Mouse (Mus musculus): Measurements from ENCODE around the gene Gnb1l. TPM values are rescaled to one million over a fixed set of nuclear protein-coding genes. Genes with fewer than 3 reads are reported as not detected.

The Gnb1l gene
- polyA plus RNA-seq, 1 experiment: 10.6 TPM

DNA sequence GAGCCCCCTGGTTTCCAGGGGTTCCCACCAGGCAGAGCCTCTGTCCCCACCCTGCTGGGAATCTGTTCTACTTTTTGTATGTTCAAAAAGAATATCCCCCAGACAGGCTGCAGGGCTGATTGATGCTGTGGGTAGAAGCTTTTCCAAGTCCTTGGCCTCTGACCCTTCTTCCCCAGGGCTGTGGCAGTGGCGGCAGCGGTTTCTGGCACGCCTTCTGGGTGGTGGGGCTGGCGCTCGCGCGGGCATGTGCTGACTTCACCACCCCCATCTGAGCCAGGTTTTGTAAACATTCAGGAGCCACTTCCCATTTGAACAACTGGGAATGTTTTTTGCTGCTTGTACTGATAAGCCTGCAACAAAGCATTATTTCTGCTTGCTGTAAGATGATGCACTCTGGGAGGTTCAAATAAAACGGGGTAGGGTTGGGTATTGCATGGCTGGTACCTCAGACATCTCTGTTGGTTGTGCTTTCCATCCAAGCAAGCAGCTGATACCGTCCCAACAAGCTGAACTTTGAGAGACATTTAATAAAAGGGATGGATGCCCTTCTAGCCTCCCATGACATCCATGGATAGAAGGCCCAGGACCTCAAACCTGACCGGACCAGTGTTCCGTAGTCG, 39.1 kb upstream of the Gnb1l start:
- TF ChIP-seq CTCF (IDR thresholded peaks at IDR 0.05; ENCODE audit: extremely low read depth, insufficient read length, insufficient replicate concordance, low read depth, low read length): no peak

DNA sequence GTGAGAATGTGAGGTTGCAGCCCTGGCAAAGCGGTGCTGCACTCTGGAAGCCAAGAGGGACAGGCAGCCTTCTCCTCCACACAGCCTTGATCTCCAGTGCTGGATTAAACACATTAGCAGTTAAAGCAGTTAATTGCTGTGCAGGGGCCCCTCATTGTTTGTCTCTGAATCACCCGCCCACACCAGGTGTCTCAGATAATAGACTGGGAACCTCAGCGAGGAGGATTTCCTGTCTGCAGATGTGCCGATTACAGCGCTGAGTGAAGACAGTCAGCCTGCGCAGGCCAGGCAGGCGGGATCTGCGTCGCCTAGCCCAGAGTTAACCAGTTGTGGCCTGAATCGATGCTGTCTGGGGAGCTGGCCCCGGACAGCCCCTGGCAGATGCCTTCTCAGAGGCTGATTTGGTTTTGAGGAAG, 38.5 kb upstream of the Gnb1l start:
- no peaks in the 10 kb centered on the region for H3K27me3 ChIP-seq (ENCODE audit: control insufficient read depth, insufficient read depth, low read length)
- 10% methylated on average over 11 of the region's 11 CpGs for WGBS
- peaks cover 7% of the 10 kb centered on the region for H3K4me1 ChIP-seq (ENCODE audit: control insufficient read depth, insufficient read depth, insufficient read length, low read length)
- TF ChIP-seq POLR2A (IDR thresholded peaks at IDR 0.05; ENCODE audit: low read depth, low read length): no peak; the same call in 1 of the 2 replicates
- no peak for TF ChIP-seq CTCF (IDR thresholded peaks at IDR 0.05; ENCODE audit: extremely low read depth, insufficient read length, insufficient replicate concordance, low read depth, low read length)
- H3K4me3 ChIP-seq (ENCODE audit: low read depth, low read length): no peak overlapping the region
- peaks cover 16% of the 10 kb centered on the region for H3K36me3 ChIP-seq (ENCODE audit: control insufficient read depth, insufficient read depth, low read length)
- no peak overlapping the region; the same call in 1 of the 2 replicates for H3K27ac ChIP-seq (ENCODE audit: insufficient read depth, low read depth, low read length)

More for the DNA sequence above, 39.1 kb upstream of the Gnb1l start:
- Histone ChIP-seq H3K4me1 (ENCODE audit: control insufficient read depth, insufficient read depth, insufficient read length, low read length) (peaks cover 7% of the 10 kb centered on the region), H3K27me3 (ENCODE audit: control insufficient read depth, insufficient read depth, low read length) (no peaks in the 10 kb centered on the region), H3K4me3 (ENCODE audit: low read depth, low read length) (no peak overlapping the region), H3K36me3 (ENCODE audit: control insufficient read depth, insufficient read depth, low read length) (peaks cover 16% of the 10 kb centered on the region), H3K27ac (ENCODE audit: insufficient read depth, low read depth, low read length) (no peak overlapping the region; the same call in 1 of the 2 replicates)
- WGBS: 13% methylated on average over 12 of the region's 12 CpGs

DNA sequence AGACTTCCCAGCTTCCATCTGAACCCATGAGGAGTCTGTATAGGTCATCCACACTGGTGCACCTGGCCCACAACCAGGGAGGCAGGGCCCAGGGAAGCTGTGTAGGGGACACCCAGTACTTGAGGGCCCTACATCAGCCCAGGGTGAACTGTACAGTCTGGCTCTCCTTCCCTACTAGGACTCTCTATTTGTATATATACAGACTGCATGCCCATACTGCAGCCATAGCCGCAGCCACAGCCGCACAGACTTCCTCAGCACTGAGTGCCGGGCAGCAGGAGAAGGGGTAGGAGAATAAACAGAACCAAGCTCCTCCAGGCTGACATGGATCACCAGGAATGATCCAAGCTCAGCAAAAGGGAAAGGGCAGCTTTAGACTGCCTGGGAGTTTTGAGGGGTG, 37.7 kb upstream of the Gnb1l start:
- TF ChIP-seq POLR2A (IDR thresholded peaks at IDR 0.05; ENCODE audit: low read depth, low read length): no peak
- no peak for TF ChIP-seq CTCF (IDR thresholded peaks at IDR 0.05; ENCODE audit: extremely low read depth, insufficient read length, insufficient replicate concordance, low read depth, low read length)
- peaks cover 15% of the 10 kb centered on the region for H3K36me3 ChIP-seq (ENCODE audit: control insufficient read depth, insufficient read depth, low read length)
- H3K27ac ChIP-seq (ENCODE audit: insufficient read depth, low read depth, low read length): no peak overlapping the region
- H3K4me3 ChIP-seq (ENCODE audit: low read depth, low read length): no peak overlapping the region
- 94% methylated on average over 3 of the region's 3 CpGs for WGBS
- H3K27me3 ChIP-seq (ENCODE audit: control insufficient read depth, insufficient read depth, low read length): no peaks in the 10 kb centered on the region
- peaks cover 7% of the 10 kb centered on the region for H3K4me1 ChIP-seq (ENCODE audit: control insufficient read depth, insufficient read depth, insufficient read length, low read length)

DNA sequence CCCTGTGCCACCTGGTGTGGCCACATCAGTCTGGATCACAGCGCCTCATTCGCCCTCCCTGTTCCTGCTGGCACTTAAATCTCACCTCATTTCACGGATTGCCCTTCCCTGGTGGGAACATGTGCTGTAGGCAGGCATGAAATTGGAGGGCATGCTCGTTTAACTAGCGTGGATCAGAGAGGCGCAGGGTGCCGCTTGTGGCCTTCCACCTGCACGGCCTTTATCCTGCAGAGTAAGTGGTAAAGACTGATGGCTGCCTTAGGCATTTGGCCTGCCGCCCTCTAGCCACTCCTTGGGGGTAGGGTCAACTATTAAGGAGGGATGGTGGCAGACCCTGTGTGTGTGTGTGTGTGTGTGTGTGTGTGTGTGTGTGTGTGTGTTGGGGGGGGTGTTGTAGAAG, 36.5 kb upstream of the Gnb1l start:
- Histone ChIP-seq H3K4me1 (ENCODE audit: control insufficient read depth, insufficient read depth, insufficient read length, low read length) (peaks cover 7% of the 10 kb centered on the region), H3K4me3 (ENCODE audit: low read depth, low read length) (no peak overlapping the region), H3K36me3 (ENCODE audit: control insufficient read depth, insufficient read depth, low read length) (peaks cover 7% of the 10 kb centered on the region), H3K27me3 (ENCODE audit: control insufficient read depth, insufficient read depth, low read length) (no peaks in the 10 kb centered on the region), H3K27ac (ENCODE audit: insufficient read depth, low read depth, low read length) (no peak overlapping the region)
- WGBS: 86% methylated on average over 9 of the region's 9 CpGs
- TF ChIP-seq CTCF (IDR thresholded peaks at IDR 0.05; ENCODE audit: extremely low read depth, insufficient read length, insufficient replicate concordance, low read depth, low read length): no peak
- TF ChIP-seq POLR2A (IDR thresholded peaks at IDR 0.05; ENCODE audit: low read depth, low read length): no peak

DNA sequence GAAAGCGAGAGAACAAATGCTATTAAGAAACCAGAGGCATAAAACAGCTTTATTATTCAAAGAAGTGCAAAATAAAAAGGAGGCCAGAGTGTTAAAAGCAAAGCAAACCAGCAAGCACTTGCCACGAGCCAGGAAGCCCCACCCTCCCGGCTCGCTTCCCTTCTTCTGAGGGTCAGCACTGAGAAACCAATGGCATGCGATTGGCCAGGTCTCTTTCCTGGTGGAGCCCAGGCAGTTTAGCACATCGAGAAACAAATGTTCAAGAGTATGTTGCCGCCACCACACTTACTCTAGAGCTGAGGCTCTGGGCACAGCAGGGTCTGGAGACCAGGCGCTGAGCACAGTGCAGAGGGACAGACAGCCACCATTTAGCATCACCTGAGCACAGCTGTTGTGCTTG, 35.9 kb upstream of the Gnb1l start:
- WGBS: 79% methylated on average over 8 of the region's 8 CpGs
- Histone ChIP-seq H3K27me3 (ENCODE audit: control insufficient read depth, insufficient read depth, low read length) (no peaks in the 10 kb centered on the region), H3K36me3 (ENCODE audit: control insufficient read depth, insufficient read depth, low read length) (peaks cover 4% of the 10 kb centered on the region), H3K4me1 (ENCODE audit: control insufficient read depth, insufficient read depth, insufficient read length, low read length) (peaks cover 7% of the 10 kb centered on the region), H3K4me3 (ENCODE audit: low read depth, low read length) (no peak overlapping the region), H3K27ac (ENCODE audit: insufficient read depth, low read depth, low read length) (no peak overlapping the region)
- no peak for TF ChIP-seq CTCF (IDR thresholded peaks at IDR 0.05; ENCODE audit: extremely low read depth, insufficient read length, insufficient replicate concordance, low read depth, low read length)
- no peak for TF ChIP-seq POLR2A (IDR thresholded peaks at IDR 0.05; ENCODE audit: low read depth, low read length)

DNA sequence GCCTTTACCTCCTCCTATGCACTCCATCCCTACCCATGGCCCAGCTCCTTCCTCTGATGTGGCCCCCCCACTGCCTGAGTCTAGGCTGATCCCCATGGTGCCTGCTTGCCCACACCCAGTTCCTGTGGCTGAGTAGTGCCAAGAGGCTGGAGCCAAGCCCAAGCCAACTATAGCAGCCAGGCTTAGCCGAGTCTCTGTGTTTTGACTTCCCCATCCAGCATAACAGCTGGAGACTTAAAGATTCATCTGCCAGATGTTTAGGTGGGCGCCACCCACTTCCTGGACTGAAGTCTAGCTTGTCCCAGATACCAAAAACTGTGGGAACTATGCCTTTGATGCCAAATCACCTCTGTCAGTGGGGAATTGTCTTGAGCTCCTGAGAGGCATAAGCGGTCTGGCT, 34.2 kb upstream of the Gnb1l start:
- WGBS: 50% methylated on average over 3 of the region's 3 CpGs
- no peak for TF ChIP-seq POLR2A (IDR thresholded peaks at IDR 0.05; ENCODE audit: low read depth, low read length)
- peaks cover 2% of the 10 kb centered on the region; the same call in 1 of the 2 replicates for H3K4me1 ChIP-seq (ENCODE audit: control insufficient read depth, insufficient read depth, insufficient read length, low read length)
- H3K36me3 ChIP-seq (ENCODE audit: control insufficient read depth, insufficient read depth, low read length): peaks cover 5% of the 10 kb centered on the region; the same call in 1 of the 2 replicates
- no peak overlapping the region for H3K27ac ChIP-seq (ENCODE audit: insufficient read depth, low read depth, low read length)
- H3K27me3 ChIP-seq (ENCODE audit: control insufficient read depth, insufficient read depth, low read length): no peaks in the 10 kb centered on the region
- no peak overlapping the region for H3K4me3 ChIP-seq (ENCODE audit: low read depth, low read length)

DNA sequence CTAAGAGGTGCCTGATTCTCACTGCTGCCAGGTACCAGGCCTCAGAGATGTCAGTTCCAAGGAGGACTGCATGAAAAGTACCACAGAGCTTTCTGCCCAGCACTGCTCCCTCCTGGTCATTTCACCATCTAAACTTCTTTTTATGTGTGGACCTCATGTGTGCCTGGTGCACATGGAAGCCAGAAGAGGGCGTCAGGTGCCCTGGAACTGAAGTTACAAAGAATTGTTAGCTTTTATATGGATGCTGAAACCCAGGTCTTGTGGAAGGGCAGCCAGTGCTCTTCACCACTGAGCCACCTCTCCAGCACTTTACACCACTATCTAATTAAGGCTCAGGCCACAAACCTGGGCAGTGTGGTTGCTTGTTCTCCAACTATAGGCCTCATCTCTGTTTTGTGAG, 27.7 kb upstream of the Gnb1l start:
- peak; percentile 9; the same call in 1 of the 2 replicates for TF ChIP-seq CTCF (IDR thresholded peaks at IDR 0.05; ENCODE audit: extremely low read depth, insufficient read length, insufficient replicate concordance, low read depth, low read length)
- no peak for TF ChIP-seq POLR2A (IDR thresholded peaks at IDR 0.05; ENCODE audit: low read depth, low read length)
- Histone ChIP-seq H3K36me3 (ENCODE audit: control insufficient read depth, insufficient read depth, low read length) (peaks cover 4% of the 10 kb centered on the region; the same call in 1 of the 2 replicates), H3K27ac (ENCODE audit: insufficient read depth, low read depth, low read length) (no peak overlapping the region), H3K4me1 (ENCODE audit: control insufficient read depth, insufficient read depth, insufficient read length, low read length) (no peaks in the 10 kb centered on the region), H3K4me3 (ENCODE audit: low read depth, low read length) (no peak overlapping the region), H3K27me3 (ENCODE audit: control insufficient read depth, insufficient read depth, low read length) (no peaks in the 10 kb centered on the region)
- WGBS: 69% methylated on average over 1 of the region's 1 CpGs
